Mouse (Mus musculus) thymus, postnatal 0 days (tissue): ENCODE data around the gene Olfr1443. TPM values are rescaled to one million over a fixed set of nuclear protein-coding genes. Genes with fewer than 3 reads are reported as not detected.
"Not testable (repeated sequence)": the region's sequence is repeated elsewhere in the genome, so short reads cannot be mapped to it uniquely, and the experiment has no call there.

Experiments
- DNase-seq: peaks from one replicate; pipeline ENCODE4 v3.0.0-alpha.2; 2015; ENCODE audit warnings: low spot score
- polyA plus RNA-seq: library from polyadenylated mRNA; unstranded; fragments of >200 nt; fragmentation: Nextera tagmentation; extraction: Ambion mirVana; gene quantifications from 2 replicates; pipeline ENCODE4 v1.2.1, GENCODE M21; 2015

Olfr1443 gene
- polyA plus RNA-seq, result not detected in 2 replicates

GRCm38 (mm10) chr19:12677812-12678211 is at the start of gene Olfr1443:
Gene Olfr1443 (plus strand): TSS chr19:12678112.
- no peak for DNase-seq

GRCm38 (mm10) chr19:12633176-12633575 is 44.7 kb upstream of the Olfr1443 start, which contains the start of gene Glyat:
Gene Glyat (plus strand): TSS chr19:12633308.
- no peak for DNase-seq

- no peak for DNase-seq
Observed at GRCm38 (mm10) chr19:12634259-12634658, 43.7 kb upstream of the Olfr1443 start.

- no peak for DNase-seq
Observed at GRCm38 (mm10) chr19:12634963-12635362, 42.9 kb upstream of the Olfr1443 start.

- DNase-seq, result no peak
Observed at GRCm38 (mm10) chr19:12636863-12637262, 41.0 kb upstream of the Olfr1443 start.

- DNase-seq, result no peak
Observed at GRCm38 (mm10) chr19:12638049-12638448, 39.9 kb upstream of the Olfr1443 start.

- DNase-seq, result no peak
Observed at GRCm38 (mm10) chr19:12649511-12649910, 28.4 kb upstream of the Olfr1443 start.

GRCm38 (mm10) chr19:12666156-12666555 is 11.8 kb upstream of the Olfr1443 start:
- DNase-seq, result no peak

- DNase-seq, result not testable (repeated sequence)
Observed at GRCm38 (mm10) chr19:12668601-12669000, 9.3 kb upstream of the Olfr1443 start.

GRCm38 (mm10) chr19:12670139-12670538 is 7.8 kb upstream of the Olfr1443 start, which contains the start of gene Olfr1442:
Gene Olfr1442 (plus strand): TSS chr19:12670439.
- no peak for DNase-seq

GRCm38 (mm10) chr19:12671051-12671450 is 6.9 kb upstream of the Olfr1443 start:
- no peak for DNase-seq

GRCm38 (mm10) chr19:12684638-12685037 is 6.7 kb downstream of the Olfr1443 start:
- no peak for DNase-seq

- no peak for DNase-seq
Observed at GRCm38 (mm10) chr19:12685231-12685630, 7.3 kb downstream of the Olfr1443 start.

- no peak for DNase-seq
Observed at GRCm38 (mm10) chr19:12695590-12695989, 17.7 kb downstream of the Olfr1443 start, which contains the start of gene Keg1. Gene Keg1 (plus strand): TSS chr19:12695786.

- no peak for DNase-seq
Observed at GRCm38 (mm10) chr19:12696221-12696620, 18.3 kb downstream of the Olfr1443 start.

GRCm38 (mm10) chr19:12708458-12708857 is 30.5 kb downstream of the Olfr1443 start:
- no peak for DNase-seq

- DNase-seq, result no peak
Observed at GRCm38 (mm10) chr19:12708986-12709385, 31.1 kb downstream of the Olfr1443 start.

- DNase-seq, result no peak
Observed at GRCm38 (mm10) chr19:12719189-12719588, 41.3 kb downstream of the Olfr1443 start.

- no peak for DNase-seq
Observed at GRCm38 (mm10) chr19:12720463-12720862, 42.6 kb downstream of the Olfr1443 start.

- not testable (repeated sequence) for DNase-seq
Observed at GRCm38 (mm10) chr19:12720919-12721318, 43.0 kb downstream of the Olfr1443 start.

- not testable (repeated sequence) for DNase-seq
Observed at GRCm38 (mm10) chr19:12721596-12721995, 43.7 kb downstream of the Olfr1443 start.

- peak; percentile 6 for DNase-seq
Observed at GRCm38 (mm10) chr19:12722308-12722707, 44.4 kb downstream of the Olfr1443 start.

GRCm38 (mm10) chr19:12725851-12726250 is 47.9 kb downstream of the Olfr1443 start:
- DNase-seq, result no peak

- no peak for DNase-seq
Observed at GRCm38 (mm10) chr19:12731036-12731435, 53.1 kb downstream of the Olfr1443 start.
